Mouse (Mus musculus): ENCODE results near the gene Pogz. TPM values are rescaled to one million over a fixed set of nuclear protein-coding genes. Genes with fewer than 3 reads are reported as not detected.

Pogz gene
- 10 to 100 TPM; 60.4 to 64.9 TPM for total RNA-seq (2021)

DNA sequence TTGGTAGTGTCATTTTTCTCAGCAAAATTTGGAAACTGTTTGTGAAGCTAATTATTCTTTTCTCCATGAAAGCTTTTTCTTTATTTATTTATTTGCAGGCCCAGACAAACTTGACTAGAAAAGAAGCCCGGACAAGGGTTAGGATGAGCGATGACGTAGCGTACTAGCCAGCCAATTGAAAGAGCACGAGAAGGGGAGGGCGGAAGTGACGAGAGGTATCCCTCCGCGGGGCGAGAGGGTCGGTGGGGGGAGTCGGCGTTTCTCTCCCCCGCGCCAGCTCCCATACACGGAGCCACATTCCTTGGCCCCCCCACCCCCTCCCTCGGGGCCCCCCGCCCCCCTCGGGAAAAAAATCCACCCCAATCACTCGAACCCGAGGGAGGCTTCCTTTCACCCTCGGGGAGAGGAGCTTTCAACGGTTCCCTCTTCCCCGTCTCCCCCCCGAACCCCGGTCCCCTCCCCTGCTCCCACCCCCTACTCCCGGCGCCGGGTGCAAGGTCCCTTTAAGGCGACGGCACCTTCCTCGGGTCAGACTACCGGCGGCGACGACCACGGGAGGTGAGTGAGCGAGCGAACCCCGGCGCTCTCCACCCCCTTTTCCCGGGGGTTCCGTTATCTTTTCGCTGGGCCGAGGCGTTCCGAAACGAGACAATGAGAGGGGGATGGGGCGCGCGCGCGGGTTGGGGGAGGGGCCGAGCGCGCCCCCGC lies at the start of gene Pogz:
Gene Pogz (plus strand): TSS at position 385 of the 708 bp plus-strand sequence.
- intact Hi-C loops (cut with DNase I), result loop anchor here (2.0 to 5.0 kb wide), 2 partner anchors 17 to 50 kb away; partner anchors contain the start of gene Cgn
- peak; percentile 97 to 98 for DNase-seq (ENCODE audit: extremely low spot score in 1 of 2, low spot score in 2 of 2)

DNA sequence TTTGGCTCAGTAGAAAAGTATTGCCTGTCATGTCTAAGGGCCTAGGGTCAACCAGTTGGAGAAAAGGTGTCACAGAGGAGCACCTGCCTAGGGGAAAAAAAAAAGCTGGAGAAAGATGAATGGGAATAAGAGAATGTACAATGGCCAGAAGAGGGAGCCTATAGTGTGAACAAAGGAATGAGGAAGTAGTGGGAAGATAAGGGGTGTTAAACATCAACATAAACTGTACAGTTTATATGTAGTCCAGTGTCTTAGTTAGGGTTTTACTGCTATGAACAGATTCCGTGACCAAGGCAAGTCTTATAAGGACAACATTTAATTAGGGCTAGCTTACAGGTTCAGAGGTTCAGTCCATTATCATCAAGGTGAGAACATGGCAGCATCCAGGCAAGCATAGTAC lies 48.3 kb upstream of the Pogz start:
- intact Hi-C loops (cut with DNase I), result loop anchor here (5.0 kb wide), 2 partner anchors 33 to 48 kb away; partner anchors contain the start of gene Pogz
- no peak for DNase-seq (ENCODE audit: extremely low spot score in 1 of 2, low spot score in 2 of 2)

DNA sequence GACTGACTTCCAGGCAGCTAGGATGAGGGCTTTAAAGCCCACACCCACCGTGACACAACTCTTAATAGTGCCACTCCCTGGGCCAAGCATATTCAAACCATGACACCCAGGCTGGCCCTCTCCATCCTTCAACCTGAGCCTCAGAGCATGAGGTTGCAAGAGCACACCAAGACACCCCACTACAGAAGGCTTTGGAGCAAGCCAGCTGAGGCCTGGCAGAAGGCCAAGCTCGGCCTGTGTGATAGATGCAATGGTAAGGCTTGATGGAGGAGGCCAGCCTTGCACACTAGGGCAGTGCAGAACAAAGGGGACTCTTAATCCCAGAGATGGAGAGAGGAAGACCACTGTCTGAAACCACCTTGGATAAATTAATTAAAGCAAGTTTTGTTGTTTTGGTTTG lies 47.9 kb upstream of the Pogz start:
- intact Hi-C loops (cut with DNase I), result loop anchor here (5.0 kb wide), 2 partner anchors 33 to 48 kb away; partner anchors contain the start of gene Pogz

DNA sequence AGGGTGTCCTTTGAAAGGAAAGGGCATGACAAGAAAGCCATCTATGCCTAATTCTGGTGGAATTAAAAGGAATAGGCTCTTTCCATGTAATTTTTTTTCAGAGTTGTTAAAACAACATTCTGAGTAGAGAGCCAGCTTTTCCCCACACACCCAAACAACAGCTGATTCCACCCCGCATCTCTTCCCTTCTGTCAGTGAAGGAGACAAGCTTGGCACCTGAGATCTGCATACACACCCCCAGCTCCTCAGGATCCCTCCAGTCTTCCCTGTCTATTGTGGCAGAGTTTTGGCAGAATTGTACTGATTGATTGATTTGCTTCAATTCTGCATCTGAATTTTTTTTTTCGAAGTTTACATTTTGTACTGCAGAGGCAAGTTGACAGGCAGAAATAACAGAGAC lies 45.1 kb upstream of the Pogz start:
- DNase-seq (ENCODE audit: extremely low spot score in 1 of 2, low spot score in 2 of 2), result no peak
- intact Hi-C loops (cut with DNase I), result no loop called here

More for the DNA sequence above, 47.9 kb upstream of the Pogz start:
- DNase-seq (ENCODE audit: extremely low spot score in 1 of 2, low spot score in 2 of 2), result peak in 1 of 2 experiments; percentile 46

DNA sequence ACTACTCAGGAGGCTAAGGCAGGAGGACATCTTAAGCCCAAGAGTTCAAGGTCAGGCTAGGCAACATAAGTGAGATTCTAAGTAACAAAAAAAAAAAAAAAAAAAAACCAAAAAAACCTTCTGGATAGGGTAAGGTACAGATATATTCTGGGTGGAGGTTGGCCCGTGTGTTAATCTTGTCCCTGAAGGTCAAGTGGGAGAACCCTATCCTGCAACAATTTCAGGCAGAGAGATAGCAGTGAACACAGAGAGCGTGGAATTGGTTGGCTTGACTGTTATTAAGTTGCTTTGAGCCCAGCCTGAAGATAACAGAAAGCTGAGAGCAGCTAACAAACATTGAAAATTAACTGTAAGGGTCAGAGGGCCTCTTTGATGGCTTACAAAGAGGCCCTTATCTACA lies 43.7 kb upstream of the Pogz start:
- intact Hi-C loops (cut with DNase I), result no loop called here
- DNase-seq (ENCODE audit: extremely low spot score in 1 of 2, low spot score in 2 of 2), result no peak

DNA sequence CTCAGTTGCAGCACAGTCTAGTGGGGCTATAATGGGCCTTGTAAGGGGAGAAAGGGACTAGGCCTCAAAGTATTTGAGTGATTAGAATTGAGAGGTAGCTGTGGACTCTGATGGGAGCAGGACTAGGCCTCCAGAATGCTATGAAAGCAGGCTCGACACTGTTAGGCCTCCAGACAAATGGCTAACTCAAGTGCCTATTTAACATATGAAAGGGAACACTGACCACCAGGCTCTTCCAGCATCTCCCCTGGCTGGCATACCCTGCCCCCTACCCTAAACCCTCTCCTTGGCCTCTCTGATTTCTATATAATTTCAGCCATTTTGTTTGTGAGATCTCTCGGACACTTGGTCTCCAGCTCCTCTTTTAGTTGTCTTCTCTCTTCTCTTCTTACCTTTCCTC lies 43.0 kb upstream of the Pogz start:
- intact Hi-C loops (cut with DNase I), result no loop called here

DNA sequence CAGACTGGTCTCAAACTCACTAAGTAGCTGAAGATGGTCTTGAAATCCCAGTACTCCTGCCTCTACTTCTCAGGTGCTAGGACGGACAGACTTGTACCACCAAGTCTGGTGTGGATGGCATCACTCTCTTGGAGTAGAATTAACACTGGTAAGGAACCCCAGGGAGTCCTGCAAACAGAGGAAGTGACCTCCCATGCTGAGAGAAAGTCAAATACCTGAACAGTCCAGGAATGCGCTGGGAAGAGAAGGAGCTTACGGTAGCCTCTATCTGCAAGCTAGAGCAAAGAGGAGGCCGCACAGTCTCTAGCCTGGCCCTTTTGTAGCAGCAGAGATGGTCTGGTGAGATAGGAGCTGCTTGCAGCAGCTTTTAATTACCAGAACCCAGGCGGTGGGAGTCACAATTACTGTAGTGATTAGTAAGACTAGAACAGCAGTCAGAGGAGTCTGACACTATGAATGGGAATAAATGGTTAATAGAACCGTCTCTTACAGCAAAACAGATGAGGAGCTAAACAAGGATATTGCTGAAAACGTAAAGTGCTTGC lies 41.7 kb upstream of the Pogz start:
- intact Hi-C loops (cut with DNase I), result no loop called here
- no peak for DNase-seq (ENCODE audit: extremely low spot score in 1 of 2, low spot score in 2 of 2)

More for the DNA sequence above, 43.0 kb upstream of the Pogz start:
- DNase-seq (ENCODE audit: extremely low spot score in 1 of 2, low spot score in 2 of 2), result no peak

DNA sequence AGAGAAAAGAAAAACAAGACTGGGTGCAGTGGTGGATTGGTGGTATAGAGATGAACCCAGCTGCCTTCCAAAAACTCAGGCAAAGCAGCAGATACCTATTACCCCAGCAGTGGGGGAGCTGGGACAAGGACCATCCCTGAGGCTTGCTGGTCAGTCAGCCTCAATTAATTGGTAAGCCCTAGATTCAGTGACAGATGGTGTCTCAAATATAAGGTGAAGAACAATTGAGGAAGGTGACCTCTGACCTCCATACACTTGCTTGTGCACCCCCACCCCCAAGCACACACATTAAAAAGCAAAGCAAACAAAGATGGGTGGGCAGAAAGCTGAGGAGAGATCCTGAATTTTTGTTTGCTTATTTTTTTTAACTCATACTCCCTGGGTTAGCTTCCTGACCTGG lies 41.2 kb upstream of the Pogz start:
- intact Hi-C loops (cut with DNase I), result no loop called here

DNA sequence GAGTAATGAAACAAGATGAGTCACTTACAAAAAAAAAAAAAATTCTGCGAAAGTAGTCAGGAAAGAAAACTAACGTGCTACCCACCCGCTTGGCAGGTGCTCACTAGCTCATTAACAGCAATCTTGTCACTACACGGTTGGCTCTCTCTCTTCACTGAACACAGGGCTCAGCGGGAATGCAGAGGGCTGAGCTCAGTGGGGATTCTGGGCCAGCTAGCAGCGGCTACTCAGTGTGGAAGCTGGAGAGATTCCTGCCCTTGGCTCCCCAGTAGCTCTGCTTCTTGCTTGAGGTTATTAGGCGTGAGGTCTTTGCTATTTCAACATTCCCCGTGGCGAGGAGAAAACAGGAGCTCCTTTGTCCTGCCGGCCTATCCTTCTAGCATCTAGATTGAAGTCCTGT lies 33.2 kb upstream of the Pogz start:
- no peak for DNase-seq (ENCODE audit: extremely low spot score in 1 of 2, low spot score in 2 of 2)
- intact Hi-C loops (cut with DNase I), result no loop called here

More for the DNA sequence above, 41.2 kb upstream of the Pogz start:
- no peak for DNase-seq (ENCODE audit: extremely low spot score in 1 of 2, low spot score in 2 of 2)

DNA sequence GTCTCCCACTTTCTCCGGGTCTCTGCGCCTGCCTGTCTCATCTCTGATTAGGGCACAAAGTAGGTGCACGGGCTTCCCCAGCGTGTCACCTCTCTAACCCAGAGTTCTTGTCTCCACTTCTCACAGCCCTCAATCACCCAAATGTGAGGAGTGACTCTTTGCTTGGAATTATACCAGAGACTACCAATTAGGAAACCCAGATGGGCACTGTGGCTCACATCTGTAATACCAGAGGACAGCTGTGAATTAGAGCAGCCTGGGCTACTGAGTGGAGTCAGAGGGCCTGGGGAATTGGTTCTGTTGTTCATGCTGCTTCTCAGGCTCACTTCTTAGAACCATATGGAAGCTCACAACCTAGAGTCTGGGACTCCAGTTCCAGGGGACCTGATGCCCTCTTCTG lies 32.4 kb upstream of the Pogz start:
- no peak for DNase-seq (ENCODE audit: extremely low spot score in 1 of 2, low spot score in 2 of 2)
- intact Hi-C loops (cut with DNase I), result no loop called here

DNA sequence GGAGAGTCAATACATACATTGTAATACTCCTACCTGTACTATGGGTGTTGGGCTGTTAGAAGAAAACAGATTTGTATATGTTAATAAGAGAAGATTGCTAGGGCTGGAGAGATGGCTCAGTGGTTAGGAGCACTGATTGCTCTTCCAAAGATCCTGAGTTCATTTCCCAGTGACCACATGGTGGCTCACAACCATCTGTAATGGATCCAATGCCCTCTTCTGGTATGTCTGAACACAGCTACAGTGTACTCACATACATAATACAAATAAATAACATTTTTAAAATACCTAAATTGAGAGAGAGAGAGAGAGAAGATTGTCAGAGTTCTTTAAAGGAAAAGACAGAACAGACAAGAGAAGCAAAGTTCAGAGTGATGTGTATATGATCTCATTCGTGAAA lies 29.1 kb upstream of the Pogz start:
- intact Hi-C loops (cut with DNase I), result no loop called here

DNA sequence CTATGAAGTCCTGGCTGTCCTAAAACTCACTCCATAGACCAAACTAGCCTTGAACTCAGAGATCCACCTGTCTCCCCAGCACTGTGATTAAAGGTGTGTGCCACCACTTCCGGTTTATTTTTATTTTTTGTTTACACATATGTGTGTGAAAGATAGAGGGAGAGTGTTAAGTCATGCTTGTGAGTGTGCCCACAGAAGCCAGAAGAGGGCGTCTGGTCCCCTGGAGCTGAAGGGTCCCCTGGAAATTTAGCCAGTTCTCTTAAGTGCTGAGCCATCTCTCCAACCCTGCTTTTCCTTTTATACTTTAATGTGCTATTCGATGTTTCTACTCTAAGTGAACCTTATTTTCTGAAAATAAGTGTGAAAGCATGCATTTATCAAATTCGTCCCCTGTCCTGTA lies 25.7 kb upstream of the Pogz start:
- DNase-seq (ENCODE audit: extremely low spot score in 1 of 2, low spot score in 2 of 2), result no peak
- intact Hi-C loops (cut with DNase I), result no loop called here

More for the DNA sequence above, 29.1 kb upstream of the Pogz start:
- no peak for DNase-seq (ENCODE audit: extremely low spot score in 1 of 2, low spot score in 2 of 2)

DNA sequence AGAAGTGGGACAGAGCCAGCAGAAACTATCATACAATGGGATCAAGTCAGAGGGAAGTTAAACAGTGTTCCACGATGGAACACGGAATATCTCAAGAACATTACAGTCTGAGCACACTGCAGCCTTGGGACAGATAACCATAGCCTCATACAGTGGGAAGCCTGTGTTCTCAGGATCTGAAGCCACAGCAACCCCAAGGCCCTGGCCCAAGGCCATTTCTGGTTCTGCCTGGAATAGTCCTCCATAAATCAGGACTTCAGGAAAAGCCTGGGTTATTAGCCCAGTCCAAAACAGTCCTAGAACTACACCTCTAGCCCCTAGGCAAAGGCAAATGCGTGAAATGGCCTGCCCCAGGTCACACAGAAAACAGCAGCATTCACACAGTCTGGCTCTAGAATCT lies 23.7 kb upstream of the Pogz start:
- DNase-seq (ENCODE audit: extremely low spot score in 1 of 2, low spot score in 2 of 2), result no peak
- intact Hi-C loops (cut with DNase I), result no loop called here

DNA sequence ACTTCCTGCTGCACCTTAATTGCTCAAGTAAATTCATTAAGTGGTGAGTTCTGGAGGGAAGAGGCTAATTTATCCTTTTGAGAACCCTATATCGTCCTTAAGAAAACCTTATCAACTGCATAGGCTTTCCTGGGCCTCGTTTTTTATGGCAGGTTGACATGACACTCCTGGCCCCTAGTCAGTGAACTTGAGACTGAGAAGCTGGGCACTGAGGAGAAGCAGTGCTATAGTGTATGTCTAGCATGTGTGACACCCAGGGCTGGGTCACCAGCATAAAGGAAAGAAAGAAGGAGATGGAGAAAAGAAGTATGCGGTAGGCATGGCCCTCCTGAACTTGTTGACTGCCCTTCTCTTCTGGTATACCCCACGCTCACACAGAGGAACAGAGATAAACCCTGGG lies 23.3 kb upstream of the Pogz start:
- DNase-seq (ENCODE audit: extremely low spot score in 1 of 2, low spot score in 2 of 2), result no peak
- intact Hi-C loops (cut with DNase I), result no loop called here

DNA sequence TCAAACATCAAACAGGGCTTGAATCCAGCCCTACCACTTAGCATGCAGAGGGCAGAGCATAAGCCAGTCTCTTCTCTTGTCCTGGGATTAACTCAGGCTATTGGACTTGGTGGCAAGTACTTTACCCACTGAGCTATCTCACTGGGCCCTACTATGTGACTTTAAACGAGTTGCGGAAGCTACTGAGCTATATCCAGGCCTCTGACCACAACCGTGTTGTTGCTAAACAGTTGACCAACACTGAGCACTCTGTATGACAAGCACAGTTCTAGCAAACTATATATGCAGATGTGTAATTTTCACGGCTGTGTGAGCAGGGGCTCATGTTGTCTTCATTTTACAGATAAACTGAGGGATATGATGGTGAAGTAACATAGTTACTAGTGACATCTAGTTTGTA lies 22.7 kb upstream of the Pogz start:
- no peak for DNase-seq (ENCODE audit: extremely low spot score in 1 of 2, low spot score in 2 of 2)
- intact Hi-C loops (cut with DNase I), result no loop called here

DNA sequence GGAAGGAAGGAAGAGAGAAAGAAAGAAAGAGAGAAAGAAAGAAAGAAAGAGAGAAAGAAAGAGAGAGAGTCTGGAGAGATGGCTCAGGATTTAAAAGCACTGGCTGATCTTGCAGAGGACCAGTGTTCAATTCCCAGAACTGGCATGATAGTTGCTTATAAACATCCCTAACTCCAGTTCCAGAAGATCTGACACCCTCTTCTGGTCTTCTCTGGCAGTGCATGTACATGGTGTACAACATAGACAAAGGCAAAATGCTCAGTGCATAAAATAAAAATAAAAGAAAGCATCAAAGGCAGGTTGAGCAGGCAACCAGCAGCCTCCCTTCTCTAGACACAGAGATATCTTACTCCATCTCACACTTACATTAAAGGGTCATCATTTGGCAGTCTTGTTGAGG lies 21.8 kb upstream of the Pogz start:
- DNase-seq (ENCODE audit: extremely low spot score in 1 of 2, low spot score in 2 of 2), result no peak
- intact Hi-C loops (cut with DNase I), result no loop called here

DNA sequence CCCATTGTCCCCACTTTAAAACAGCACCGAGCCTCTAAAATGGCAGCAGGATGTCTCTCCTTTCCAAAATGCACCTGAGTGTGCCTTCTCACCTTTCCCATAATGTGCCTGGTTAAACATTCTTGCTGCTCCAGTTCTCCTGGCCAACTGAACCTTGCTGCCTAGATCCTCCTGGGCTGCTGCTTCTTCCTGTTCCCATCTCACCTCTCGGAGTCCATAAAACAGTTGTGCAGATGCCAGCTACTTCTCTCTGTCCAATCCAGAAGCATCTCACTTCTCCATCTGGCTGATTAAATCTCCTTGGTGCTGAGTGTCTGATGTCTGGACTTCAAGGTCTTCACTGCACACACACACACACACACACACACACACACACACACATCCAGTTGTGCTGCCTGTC lies 19.6 kb upstream of the Pogz start:
- intact Hi-C loops (cut with DNase I), result no loop called here
- no peak for DNase-seq (ENCODE audit: extremely low spot score in 1 of 2, low spot score in 2 of 2)

DNA sequence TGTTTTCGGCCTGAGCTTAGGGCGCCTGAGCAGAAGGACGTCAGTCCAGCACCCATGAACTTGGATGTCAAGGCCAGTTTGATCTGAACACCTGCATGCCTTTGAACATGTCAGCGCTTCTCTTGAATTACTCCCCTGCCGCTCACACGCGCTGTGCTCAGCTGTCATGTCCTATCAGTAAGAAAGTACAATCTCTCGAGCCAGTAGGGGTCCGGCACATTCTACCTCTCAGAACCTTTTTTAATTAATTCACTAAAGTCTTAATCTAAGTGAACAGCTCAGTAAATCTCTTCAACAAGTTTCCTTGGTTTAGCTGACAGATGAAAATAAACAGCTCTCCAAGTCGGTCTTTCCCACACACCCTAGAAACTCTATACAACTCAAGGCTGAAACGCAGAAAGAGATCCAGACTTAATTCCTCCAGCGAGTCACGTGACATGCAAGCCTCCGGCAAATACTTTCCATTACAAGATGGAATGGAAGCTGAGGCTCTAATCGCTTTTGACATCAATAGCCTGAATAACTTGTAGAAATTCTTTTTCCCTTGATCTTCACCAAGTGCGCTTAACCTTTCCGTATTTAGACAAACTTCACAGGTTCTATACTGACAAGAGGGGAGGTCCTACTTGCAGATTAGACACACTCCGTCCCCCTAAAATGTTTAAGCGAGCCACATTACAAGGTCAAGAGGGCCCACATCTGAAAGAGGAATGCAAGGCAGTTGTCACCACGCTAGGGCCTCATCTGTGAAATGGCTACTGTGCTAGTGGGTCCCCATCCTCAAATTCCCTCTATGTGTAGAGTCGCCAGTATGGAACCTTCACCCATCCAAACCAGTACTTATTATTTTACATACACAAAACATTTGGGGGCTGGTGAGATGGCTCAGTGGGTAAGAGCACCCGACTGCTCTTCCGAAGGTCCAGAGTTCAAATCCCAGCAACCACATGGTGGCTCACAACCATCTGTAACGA lies 17.6 kb upstream of the Pogz start:
- intact Hi-C loops (cut with DNase I), result loop anchor here (2.0 to 5.0 kb wide), 2 partner anchors 17 to 32 kb away; partner anchors contain the start of genes Cgn and Pogz
- DNase-seq (ENCODE audit: extremely low spot score in 1 of 2, low spot score in 2 of 2), result no peak

DNA sequence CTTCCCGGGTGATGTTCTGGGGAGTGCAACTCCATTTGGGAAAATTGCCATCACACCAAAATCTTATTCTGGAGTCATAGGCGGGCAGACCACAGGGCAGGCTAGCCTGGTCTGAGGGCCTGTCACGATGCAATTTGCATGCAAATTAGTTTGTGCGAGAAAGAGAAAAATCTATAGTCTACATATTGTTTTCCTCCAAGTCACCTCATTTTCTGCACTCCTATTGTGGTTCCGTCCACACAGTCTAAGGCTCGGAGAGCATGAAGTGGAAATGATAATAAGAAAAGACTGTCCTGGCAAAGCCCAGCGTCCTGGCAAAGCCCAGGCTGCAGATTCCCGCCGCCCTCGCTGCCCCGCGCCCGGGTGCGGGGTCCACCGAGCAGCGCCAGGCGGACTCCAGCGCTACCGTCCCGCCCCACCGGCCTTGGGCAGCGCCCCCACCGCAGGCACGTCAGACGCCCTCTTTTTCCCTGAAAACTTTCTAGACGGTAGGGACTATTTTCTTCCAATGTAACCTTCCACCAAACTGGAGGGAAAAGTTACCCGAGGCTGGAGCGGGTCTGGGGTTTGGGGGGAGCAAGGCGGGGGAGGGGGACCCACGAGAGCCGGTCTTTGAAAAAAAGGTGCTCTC lies 16.2 kb upstream of the Pogz start:
- DNase-seq (ENCODE audit: extremely low spot score in 1 of 2, low spot score in 2 of 2), result peak; percentile 34 to 63
- intact Hi-C loops (cut with DNase I), result loop anchor here (2.0 to 5.0 kb wide), 2 partner anchors 16 to 34 kb away; partner anchors contain the start of genes Cgn and Pogz
